Mouse (Mus musculus) sigmoid colon, adult 10 weeks (tissue): ENCODE measurements around the gene Pitpnm2. TPM values are rescaled to one million over a fixed set of nuclear protein-coding genes. Genes with fewer than 3 reads are reported as not detected.

ENCODE experiments used
- polyA plus RNA-seq: library from polyadenylated mRNA; stranded (reverse); fragments of 350-450 nt; fragmentation: Illumina TruSeq; extraction: RNeasy Lipid Tissue Mini Kit (QIAGEN cat#74804); gene quantifications from one replicate; pipeline ENCODE4 v1.2.3, GENCODE M21; 2014; ENCODE audit warnings: low read depth, low replicate concordance

The Pitpnm2 gene
- polyA plus RNA-seq, result 1.4 TPM

GRCm38 (mm10) chr5:124249614-124250591 is at the start of gene Pitpnm2:
TSS of gene Pitpnm2 (minus strand) at chr5:124249760.

GRCm38 (mm10) chr5:124115990-124116845 is 133.3 kb downstream of the Pitpnm2 start, which contains the start of gene Arl6ip4:
TSS of gene Arl6ip4 (plus strand) at chr5:124116089.

GRCm38 (mm10) chr5:124111742-124112497 is 137.6 kb downstream of the Pitpnm2 start, which contains the start of gene Ogfod2:
TSS of gene Ogfod2 (plus strand) at chr5:124112297.

GRCm38 (mm10) chr5:124095596-124096232 is 153.8 kb downstream of the Pitpnm2 start, which contains the start of gene Abcb9:
TSS of gene Abcb9 (minus strand) at chr5:124095798.

Other genes starting within 250 kb of the Pitpnm2 start
- gene Vps37b, start 217.5 kb downstream of the Pitpnm2 start, polyA plus RNA-seq, result 9.1 TPM
- gene Abcb9, start 154.0 kb downstream of the Pitpnm2 start, polyA plus RNA-seq, result 0.79 TPM
- 1.2 TPM for gene Ogfod2, start 137.5 kb downstream of the Pitpnm2 start, polyA plus RNA-seq
- 1.7 TPM for gene Arl6ip4, start 133.7 kb downstream of the Pitpnm2 start, polyA plus RNA-seq
- gene Mphosph9, start 78.2 kb upstream of the Pitpnm2 start, polyA plus RNA-seq, result 9.0 TPM
- gene 2810006K23Rik, start 78.3 kb upstream of the Pitpnm2 start, polyA plus RNA-seq, result 12.7 TPM
- gene Cdk2ap1, start 113.3 kb upstream of the Pitpnm2 start, polyA plus RNA-seq, result 108 TPM
- 105 TPM for gene Sbno1, start 176.2 kb upstream of the Pitpnm2 start, polyA plus RNA-seq
- gene Kmt5a, start 190.2 kb upstream of the Pitpnm2 start, polyA plus RNA-seq, result 128 TPM
- gene Rilpl2, start 228.6 kb upstream of the Pitpnm2 start, polyA plus RNA-seq, result 0.95 TPM
- 1.1 TPM for gene Snrnp35, start 233.4 kb upstream of the Pitpnm2 start, polyA plus RNA-seq